Mouse (Mus musculus): ENCODE measurements at regions not wholly inside any gene's neighbourhood (a gene's known extent, or its start where the extent isn't known, plus 50 kb on each side); places are given as distances from the start of the nearest gene placed in this dataset.

DNA sequence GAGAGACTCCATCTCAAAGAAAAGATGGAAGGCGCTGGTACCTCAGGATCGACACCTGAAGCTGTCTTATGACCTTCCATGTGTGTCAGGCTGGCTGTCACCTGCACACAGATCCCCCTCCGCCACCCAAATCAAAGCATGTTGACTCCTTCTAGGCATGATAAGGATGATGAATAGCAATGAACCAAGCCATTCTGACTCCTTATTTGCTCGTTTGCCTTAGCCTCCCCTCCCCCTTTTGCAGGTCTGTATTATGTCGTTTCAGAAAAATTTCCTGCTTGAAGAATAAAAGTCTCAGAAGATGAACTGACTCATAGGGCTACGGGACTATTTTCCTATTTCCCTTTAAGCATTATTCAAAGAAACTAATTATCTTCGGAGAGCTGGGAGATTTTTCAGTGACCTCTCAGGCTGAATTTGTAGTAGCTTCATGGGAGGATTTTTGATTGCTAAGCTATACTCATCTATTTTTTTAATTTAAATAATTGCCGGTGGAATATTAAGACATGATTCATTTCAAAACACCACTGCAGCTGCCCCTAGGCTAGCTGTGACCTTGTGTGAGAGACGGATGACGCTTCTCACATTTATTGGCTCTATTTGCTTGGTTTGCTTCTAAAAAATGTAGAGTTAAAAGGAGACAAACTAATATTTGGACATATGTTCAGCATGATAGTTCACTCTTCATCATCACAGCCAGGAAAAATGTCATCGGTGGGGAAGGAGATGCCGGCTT lies 72.4 kb upstream of the Zc3h12c start:
- DNase-seq = no peak

DNA sequence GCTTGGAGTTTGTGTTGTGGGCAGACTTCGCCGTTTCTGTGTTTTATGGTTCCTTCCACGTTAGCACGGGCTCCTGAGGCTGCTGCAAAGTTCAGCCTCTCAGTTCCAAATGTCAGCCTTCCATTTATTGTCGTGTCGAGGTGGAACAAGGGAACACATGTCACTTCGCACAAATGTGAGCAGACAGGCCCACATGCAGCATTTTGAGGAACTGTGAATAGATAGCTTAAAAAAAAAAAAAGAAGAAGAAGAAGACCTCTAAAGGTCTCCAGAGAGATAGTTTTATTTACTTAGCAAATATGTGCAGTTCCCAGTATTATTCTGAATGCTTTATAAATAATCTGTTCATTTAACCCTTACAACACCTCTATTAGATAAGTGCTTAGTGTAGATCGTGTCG lies 66.4 kb upstream of the Zc3h12c start:
- DNase-seq = no peak

DNA sequence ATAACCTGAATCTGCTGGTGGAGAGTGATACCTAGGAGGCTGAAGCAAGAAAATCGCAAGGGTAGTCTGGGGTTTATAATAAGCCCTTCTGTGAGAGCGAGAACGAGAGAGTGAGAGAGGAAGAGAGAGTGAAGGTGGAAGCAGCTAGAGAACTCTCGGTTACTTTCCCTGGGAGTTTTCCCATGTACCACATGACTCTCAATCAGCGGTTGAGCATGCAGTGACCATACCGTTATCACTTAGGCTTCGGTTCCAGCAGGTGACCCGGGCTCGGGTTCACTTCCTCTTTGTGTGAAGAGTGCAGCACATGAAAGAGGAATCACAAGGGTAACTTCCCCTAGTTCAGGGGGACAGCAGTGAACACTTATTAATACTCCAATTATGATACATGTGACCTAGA lies 61.2 kb upstream of the Zc3h12c start:
- no peak for DNase-seq

DNA sequence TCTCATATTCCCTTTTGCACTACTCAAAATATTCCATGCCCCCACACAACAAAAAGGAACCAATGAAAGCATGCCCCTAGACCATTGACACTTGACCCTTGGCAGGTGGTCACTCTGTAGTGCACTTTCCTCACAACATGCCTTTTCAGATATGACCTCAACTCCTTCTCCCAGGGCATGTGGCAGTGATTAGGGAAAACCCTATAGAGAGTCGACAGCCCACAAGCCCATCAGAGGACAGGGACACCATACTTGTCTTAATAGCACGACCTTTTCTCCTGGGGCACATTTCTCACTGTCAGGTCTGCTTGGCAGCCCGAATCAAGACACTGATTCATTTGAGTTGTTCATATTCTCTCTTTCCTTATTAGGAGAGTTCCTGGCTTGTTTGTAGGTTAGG lies 57.3 kb upstream of the Zc3h12c start:
- no peak for DNase-seq

DNA sequence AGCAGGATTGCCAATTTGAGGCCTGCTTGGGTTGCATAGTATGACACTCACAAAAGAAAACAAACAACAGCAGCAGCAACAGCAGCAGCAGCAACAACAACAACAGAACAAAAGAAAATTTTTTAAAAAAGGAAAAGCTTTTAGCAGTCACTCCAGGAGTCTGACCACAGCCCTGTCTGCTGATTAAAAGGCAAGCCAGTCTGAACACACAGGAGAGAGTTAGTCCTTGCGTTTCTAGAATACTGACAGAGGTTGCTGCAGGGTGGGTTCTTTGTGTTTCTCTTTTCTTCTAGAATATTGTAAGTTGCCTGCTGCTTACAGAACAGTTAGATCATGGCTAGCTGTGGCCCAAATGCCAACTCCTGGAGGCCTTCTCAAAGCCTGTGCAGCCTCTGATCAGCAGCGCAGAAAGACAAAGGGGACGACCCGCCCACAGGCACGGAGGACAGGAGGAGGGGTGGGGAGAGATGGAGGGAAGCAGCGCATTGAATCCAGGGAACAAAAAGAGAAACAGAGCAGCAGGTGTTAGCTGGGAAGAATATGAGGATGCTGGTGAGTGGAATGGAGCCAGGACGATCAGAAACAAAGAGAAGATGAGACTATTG lies 55.2 kb upstream of the Zc3h12c start:
- no peak for DNase-seq

Data from gastrocnemius, postnatal 10 days (tissue).